Mouse (Mus musculus): ENCODE results near the gene H2-Eb2.

DNA sequence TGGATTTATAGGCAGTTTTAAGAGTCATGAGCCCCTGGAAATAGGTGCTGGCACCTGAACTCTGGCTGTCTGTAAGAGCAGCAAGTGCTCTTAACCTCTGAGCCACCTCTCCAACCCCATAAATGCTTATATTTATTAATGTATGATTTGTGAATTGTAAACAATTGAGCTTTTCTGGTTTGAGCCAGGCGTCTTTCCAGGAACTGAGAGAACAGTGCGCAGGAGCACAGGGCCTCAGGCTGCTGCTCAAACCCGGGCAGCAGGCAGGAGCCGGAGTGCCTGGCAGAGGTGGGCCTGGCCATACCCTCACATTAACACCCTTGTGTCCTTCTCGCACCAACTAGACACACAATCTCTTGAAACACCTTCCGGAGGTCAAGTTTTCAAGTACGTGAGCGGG is 25.4 kb upstream of the H2-Eb2 start:
- TF ChIP-seq EP300 (IDR thresholded peaks at IDR 0.05; ENCODE audit: low read depth) (no peak), CTCF (IDR thresholded peaks at IDR 0.05; ENCODE audit: low read depth) (no peak)
